Mouse (Mus musculus) adrenal gland, postnatal 4 days (tissue): ENCODE results near the gene Dnah2. TPM values are rescaled to one million over a fixed set of nuclear protein-coding genes. Genes with fewer than 3 reads are reported as not detected.

ENCODE experiments used
- DNase-seq, 2 experiments: peaks; one replicate each; pipeline ENCODE4 v3.0.0; 2021 to 2022; ENCODE audit warnings: low spot score in 2 of 2, mixed read lengths in 2 of 2
- total RNA-seq, 2 experiments: library from RNA; stranded (reverse); gene quantifications; 2 replicates each; pipeline ENCODE4 v1.2.3; 2021

Gene Dnah2
- total RNA-seq, 2 experiments from 2014 or later = 1.1 to 1.7 TPM

- no peak for DNase-seq
Measured at GRCm38 (mm10) chr11:69472687-69473086, 76.2 kb downstream of the Dnah2 start.

DNA sequence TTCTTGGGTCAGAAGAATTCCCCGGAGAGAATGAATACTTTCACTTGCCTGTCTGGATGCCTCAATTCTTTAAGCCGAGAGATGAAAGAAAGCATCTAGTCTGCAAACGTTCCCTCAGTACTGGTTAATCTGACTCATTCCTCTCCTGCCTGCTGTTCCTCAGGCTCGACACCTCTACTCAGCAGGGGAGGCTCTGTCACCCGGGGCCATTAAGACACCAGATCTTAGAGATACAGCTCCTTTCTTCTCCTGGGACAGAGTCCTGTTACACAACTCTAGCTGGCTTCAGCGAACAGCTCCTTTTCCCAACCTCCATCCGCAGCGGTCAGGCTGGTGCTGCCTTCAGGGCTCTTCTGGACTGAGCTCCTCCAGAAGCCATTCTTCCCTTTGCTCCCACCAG lies 77.4 kb downstream of the Dnah2 start:
- no peak for DNase-seq

DNA sequence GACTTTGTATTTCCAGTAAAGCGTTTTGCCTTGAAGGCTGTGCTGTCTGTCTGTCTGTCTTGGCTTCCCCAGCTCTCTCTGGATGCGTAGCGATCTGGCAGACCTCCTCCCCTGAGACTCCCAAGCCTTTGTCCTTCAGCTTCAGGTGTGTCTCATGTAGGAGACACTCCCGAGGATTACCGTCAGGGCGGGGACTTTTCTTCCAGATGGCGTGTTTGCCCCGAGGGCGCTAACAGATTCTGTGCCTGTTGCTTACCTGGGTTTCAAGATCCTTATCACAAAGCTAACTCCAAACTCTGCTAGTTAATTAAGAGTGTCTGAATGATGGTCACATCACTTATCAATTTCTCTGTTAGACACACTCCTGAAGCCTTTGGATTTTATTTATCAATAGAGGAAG lies 79.6 kb downstream of the Dnah2 start:
- DNase-seq = no peak

- DNase-seq = no peak
Measured at GRCm38 (mm10) chr11:69463996-69464395, 84.9 kb downstream of the Dnah2 start.

DNA sequence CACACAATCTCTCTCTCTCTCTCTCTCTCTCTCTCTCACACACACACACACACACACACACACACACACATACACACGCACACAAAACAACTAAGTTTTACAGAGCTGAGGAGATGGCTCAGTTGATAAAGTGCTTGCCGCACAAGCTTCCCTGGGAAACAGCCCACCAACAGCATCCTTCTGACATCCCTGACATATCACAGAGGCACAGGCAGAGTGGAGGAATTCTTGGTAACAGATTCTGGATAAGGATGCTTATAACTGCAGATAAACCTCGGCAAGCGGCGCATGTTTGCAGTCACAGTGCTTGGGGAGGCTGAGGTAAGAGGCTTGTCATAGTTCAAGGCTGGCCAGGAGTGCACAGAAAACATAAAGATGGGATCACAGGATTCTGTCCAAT lies 87.3 kb downstream of the Dnah2 start:
- no peak for DNase-seq

DNA sequence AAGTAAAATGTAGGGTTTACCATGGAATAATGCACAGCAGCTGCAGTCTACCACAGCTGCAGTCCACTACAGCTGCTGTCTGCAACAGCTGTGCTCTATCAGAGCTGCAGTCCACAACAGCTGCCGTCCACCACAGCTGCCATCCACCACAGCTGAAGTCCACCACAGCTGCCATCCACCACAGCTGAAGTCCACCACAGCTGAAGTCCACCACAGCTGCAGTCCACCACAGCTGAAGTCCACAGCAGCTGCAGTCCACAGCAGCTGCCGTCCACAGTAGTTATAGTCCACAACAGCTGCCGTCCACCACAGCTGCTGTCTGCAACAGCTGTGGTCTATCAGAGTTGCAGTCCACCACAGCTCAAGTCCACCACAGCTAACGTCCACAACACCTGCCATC lies 89.0 kb downstream of the Dnah2 start:
- DNase-seq = no peak

GRCm38 (mm10) chr11:69457006-69457579 lies 91.8 kb downstream of the Dnah2 start:
- peak in 1 of 2 experiments; percentile 25 for DNase-seq

DNA sequence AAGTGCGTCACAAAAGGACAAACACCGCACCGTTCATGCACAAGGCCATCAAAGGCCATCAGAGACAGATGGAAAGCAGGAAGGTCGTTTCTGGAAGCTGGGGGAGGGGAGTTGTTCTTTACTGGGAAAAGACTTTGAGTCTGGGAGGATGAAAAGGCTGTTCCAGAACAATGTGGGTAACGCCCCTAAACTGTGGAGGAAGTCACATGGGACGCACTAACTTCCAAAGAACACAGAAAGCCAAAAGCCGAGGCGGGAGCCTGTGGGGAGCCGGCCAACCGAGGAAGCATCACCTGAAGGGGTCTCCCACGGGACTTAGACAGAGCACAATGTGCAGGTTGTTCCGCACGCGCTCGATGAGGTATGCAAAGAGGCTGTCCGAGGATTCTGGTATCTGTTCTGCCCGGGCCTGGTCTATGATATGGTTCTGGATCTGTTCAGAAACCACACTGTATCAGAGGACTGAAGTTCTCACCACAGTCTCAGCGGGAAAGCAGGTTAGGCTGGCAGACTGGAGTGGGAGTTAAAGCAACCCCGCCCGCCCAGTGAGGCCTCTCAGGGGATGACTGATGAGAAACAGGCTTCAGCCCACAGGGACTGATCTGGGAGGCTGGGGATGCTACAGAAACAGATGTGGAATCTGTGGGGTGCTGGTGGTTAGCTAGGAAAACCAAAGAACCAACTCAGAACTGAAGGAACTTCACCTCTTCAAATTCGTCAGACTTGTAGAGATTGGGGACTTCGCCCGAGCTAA lies 96.6 kb downstream of the Dnah2 start:
- DNase-seq = no peak

DNA sequence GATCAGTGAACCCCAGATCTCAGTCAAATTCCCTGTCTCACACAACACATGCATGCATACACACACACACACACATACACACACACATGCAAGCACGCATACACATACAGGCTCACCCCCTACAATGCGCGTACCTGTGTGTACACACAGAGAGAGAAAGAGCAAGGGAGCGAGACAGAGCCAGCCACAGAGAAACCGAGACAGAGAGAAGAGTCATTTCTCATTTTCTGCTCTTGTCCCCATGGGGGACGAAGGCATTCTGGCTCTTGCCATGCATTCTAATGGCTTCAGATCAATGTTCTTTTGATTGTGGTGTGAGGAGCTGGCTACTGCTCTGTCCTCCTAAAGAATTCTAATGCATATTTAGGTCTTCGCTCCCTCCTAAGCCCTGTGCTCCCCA lies 101.6 kb downstream of the Dnah2 start:
- no peak for DNase-seq

GRCm38 (mm10) chr11:69443328-69443727 lies 105.6 kb downstream of the Dnah2 start:
- no peak for DNase-seq

- DNase-seq = no peak
Measured at GRCm38 (mm10) chr11:69437291-69437690, 111.6 kb downstream of the Dnah2 start.

GRCm38 (mm10) chr11:69433189-69433588 lies 115.7 kb downstream of the Dnah2 start:
- DNase-seq = no peak

DNA sequence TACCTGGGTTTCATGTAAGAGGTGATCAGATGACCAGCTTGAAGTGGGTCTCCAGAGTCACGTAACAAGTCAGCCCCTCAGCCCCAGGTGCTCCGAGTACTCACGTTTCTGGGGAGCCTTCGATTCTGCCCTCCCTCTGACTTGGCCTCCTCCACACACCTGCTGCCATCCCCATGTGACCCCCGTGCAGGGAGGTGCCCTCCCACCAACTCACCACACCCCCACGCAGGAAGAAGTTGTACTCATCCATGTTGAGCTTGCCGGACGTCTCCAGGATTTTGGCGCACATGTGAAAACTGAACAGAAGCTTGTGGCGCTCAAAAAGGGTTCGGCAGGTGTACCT lies 116.3 kb downstream of the Dnah2 start:
- DNase-seq = no peak

GRCm38 (mm10) chr11:69431829-69432639 lies 116.9 kb downstream of the Dnah2 start:
- peak in 1 of 2 experiments; percentile 49 for DNase-seq

DNA sequence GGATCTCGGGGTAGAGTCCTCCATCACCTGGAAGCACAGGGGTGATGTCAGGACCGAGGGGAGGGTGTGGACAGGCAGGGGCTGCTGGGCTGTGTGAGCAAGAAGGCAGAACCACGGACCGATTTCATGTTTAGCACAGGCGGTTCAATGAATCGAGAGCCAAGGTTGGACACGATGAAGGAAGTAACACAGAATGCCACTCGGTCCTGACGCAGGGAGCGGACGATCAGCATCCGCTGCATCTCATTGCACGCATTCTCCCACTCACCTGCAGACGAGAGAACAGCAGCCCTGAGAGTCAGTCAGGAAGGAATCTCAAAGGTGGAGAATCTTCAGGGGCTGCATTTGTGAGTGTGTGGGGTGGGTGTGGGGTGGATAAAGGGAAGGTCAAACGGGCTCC lies 118.3 kb downstream of the Dnah2 start:
- DNase-seq = no peak

DNA sequence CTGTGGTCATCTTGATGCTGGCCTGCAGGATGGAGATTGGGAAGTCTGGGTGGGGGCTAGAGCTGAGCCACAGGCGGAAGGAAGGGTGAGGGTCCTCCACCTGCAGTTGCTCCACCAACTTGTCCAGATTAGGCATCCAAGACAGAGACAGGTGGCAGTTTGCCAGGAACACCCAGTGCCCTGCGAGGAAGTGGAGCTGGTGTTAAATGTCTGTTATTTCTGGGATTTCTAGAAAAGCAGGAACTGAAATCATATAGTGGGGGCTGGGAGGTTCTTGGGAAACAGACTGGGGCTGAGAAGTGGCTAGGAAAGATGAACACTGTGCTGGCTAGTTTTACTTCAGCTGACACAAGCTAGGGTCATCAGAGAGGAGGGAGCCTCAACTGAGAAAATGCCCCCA lies 119.6 kb downstream of the Dnah2 start:
- DNase-seq = no peak

DNA sequence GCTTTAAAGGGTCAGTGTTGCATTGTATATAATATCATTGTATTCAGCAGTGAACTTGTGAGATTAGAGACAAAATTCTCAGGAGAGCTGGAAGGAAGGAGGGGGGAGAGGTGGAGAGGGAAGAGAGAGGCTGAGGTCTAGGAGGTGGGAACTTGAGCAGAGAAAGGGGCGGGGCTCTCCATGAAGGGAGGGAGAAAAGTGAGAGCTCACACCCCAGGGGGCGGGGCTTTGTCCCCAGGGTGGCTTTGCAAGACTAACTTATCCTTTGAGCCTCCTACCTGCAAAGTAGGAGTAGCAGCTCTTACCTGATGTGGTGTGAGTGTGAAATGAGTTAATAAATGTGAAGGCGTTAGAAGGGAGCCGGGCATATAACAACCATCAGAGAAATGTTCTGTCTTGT lies 120.2 kb downstream of the Dnah2 start:
- DNase-seq = no peak

- no peak for DNase-seq
Measured at GRCm38 (mm10) chr11:69426246-69426645, 122.7 kb downstream of the Dnah2 start.

- no peak for DNase-seq
Measured at GRCm38 (mm10) chr11:69423885-69424284, 125.0 kb downstream of the Dnah2 start.

GRCm38 (mm10) chr11:69422842-69423241 lies 126.1 kb downstream of the Dnah2 start:
- no peak for DNase-seq

DNA sequence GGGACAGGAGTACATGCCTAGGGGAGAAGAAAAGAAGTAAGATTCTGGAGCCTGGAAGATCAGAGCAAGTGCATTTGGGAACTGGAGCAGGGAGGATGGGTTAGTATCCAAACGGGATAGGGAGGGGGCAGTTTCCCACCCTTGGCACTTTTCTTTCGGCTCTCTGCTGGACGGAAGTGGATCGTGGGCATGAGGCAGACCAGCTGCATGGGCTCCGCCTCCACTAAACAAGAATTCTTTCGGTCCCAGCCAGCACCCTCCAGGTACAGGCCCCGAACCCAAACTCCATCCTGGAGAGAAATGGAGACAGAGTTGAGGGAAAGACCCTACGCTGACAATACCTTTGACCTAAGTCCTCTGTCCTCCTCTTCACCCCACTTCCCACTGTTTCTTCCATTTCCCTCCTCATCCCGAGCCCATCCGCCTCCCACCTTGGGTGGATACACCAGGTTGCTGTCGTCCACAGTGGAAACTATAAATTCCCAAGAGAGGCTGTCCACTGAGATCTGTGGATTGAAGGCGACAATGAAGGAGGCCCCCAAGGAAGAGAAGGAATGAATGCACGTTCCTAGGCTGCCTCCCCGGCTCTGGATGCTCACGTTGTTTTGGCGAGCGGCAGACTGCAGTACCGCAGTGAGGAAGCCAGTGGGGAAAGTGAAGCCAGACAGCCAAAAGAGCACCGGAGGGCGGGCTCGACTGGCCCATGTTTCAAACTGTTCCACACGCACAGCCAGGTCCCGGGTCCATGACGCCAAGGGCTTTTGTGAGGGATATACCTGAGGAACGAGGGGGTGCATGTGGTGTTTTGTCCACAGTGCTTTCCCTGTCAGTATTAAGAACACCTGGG lies 127.6 kb downstream of the Dnah2 start:
- no peak for DNase-seq
